Mouse (Mus musculus) left cerebral cortex, postnatal 14 days (tissue): ENCODE measurements at regions not wholly inside any gene's neighbourhood (a gene's known extent, or its start where the extent isn't known, plus 50 kb on each side); places are given as distances from the start of the nearest gene placed in this dataset.

ENCODE experiments used
- DNase-seq, 2 experiments: peaks; one replicate each; pipeline ENCODE4 v3.0.0; 2021 to 2022; ENCODE audit warnings: low spot score in 2 of 2, mixed read lengths in 1 of 2
- intact Hi-C: fragments of 180-260 bp; cut with DNase I; formaldehyde crosslinking; loops from one replicate; pipeline ENCODE4 v1.15.1; 2025

GRCm38 (mm10) chr2:57424879-57425278, 187.4 kb downstream of the Gpd2 start:
- DNase-seq, result no peak
- intact Hi-C loops, result no loop called here

DNA sequence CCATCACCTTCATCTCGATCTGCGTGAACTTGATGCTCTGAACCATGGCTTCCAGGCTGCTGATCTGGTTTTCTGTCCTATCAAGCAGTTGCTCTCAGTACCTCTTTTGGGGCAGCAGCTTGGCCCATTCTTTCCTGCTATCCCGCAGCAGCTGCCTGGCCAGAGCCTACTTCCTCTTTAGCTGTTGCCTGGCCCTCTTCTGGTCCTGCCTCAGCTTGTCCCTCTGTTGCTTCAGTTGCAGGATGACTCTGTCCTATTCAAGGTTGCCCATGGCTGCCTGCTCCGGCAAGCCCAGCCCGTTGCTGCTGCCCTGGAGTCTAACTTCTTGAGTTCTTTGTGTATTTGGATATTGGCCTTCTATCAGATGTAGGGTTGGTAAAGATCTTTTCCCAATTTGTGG, 188.0 kb downstream of the Gpd2 start:
- intact Hi-C loops, result no loop called here
- DNase-seq, result no peak

DNA sequence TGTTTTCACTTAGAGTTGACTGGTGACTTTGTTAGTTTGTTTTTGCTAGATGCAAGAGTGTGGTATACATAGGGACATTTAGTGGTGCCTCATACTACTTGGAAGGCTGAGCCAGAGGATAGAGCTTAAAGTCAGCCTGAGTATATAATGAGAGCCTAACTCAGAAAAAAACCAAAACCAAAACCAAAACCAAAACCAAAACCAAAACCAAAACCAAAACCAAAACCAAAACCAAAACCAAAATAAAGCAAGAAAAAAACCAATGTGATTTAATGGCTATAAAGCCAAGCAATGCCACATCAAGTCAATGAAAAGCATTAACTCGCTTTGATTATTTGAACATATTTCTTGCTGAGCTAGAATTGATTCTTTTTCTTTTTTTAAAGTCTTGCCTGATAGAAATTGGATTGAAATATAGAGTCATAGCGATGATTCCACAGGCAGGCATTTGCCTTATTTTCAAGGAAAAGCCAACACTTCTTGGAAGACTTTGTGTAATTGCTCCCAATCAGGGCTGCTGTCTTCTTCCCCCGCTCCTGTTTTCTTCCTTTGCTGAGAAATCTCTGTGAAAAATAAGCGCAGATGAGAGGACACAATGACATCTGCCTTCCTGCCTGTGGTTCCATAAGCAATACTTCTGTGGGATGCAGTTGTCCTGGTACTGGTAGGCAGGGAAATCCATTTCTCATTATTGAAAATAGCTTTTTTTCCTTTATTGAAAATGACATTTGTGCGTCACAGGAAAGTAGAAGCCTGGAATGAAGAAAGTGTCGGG, 213.7 kb downstream of the Gpd2 start:
- peak; percentile 9 to 17 for DNase-seq
- intact Hi-C loops, result no loop called here

- no peak for DNase-seq
- intact Hi-C loops, result no loop called here
Measured at GRCm38 (mm10) chr2:57453896-57454679, 216.7 kb downstream of the Gpd2 start.

GRCm38 (mm10) chr2:57459901-57460300, 222.5 kb downstream of the Gpd2 start:
- DNase-seq, result no peak
- intact Hi-C loops, result no loop called here

- intact Hi-C loops, result no loop called here
- no peak for DNase-seq
Measured at GRCm38 (mm10) chr2:57473873-57474272, 236.4 kb downstream of the Gpd2 start.

GRCm38 (mm10) chr2:57492116-57492515, 254.7 kb downstream of the Gpd2 start:
- intact Hi-C loops, result no loop called here
- no peak for DNase-seq

DNA sequence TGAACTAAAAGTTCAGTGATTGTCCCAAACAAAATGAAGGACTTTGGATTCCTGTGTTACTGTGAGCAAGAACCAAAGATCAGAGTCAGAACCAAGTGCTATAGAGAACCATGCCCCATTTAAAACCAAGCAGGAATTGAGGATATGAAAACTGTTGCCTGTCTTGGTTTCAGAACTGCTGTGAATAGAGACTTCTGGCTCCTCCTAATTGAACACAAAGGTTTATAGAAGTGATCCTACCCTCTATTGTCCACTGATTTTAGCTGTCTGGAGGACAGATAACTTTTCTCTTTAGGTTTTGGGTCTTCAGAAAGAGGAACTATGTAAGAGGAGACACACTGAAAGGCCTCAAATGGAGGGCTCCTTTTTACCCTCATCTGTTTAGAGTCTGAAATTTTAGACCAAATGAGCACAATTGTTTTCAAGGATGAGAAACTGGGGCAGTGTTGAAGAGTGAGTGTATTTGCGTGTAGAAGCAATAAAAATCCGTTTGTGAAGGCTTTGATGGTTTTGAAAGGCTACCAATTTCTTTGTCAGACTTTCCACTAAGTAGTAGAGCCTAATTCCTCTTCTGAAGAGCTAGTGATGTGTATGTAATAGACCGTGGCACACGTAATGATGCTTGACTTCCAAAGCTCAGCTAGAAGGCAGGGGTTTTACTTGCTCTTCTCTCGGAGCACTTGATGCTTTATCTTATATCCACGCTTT, 255.6 kb downstream of the Gpd2 start:
- no peak for DNase-seq
- intact Hi-C loops, result no loop called here

- no peak for DNase-seq
- intact Hi-C loops, result no loop called here
Measured at GRCm38 (mm10) chr2:57496315-57496954, 259.0 kb downstream of the Gpd2 start.

GRCm38 (mm10) chr2:57497933-57498332, 260.5 kb downstream of the Gpd2 start:
- no peak for DNase-seq
- intact Hi-C loops, result no loop called here

DNA sequence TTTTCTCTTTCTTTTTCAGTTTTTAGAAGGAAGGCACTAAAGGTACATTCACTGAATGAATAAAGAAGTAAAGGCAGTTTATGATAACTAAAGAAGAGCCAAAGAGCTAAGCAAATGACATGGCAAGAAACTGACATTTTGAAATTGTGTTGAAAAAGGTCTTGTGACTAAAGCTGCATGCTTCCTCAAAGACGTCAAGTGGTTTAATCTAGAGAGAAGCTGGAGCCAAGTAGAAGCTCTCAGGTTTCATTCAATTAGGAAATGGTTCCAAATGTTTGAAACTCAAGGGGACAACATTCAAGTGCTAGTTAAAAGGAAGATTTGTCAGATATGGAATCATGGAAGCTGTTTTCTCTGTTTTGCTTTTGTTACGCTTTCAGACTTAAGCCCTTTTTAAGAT, 267.2 kb downstream of the Gpd2 start:
- intact Hi-C loops, result no loop called here

DNA sequence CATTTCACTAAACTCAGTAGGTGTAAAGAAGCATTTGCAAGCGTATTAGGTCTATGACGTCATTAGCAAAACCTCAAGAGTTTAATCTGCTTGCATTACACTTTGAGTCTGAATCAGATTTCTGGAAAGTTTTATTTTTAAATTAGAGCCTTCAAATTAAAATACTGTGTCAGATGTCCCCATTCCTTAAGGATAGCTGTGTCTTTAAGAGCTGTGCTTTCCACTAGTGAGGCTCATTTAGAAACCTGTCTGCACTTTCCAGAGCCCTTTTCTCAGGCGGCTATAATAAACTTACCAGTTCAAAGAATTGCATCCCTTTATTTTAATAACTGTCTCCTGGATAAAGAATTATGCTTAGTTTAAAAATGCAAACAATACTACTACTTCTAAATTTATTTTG, 285.0 kb downstream of the Gpd2 start:
- DNase-seq, result no peak
- intact Hi-C loops, result no loop called here

More for the DNA sequence above, 267.2 kb downstream of the Gpd2 start:
- DNase-seq, result no peak

GRCm38 (mm10) chr2:57522983-57523382, 285.5 kb downstream of the Gpd2 start:
- no peak for DNase-seq
- intact Hi-C loops, result no loop called here

GRCm38 (mm10) chr2:57527966-57528365, 290.5 kb downstream of the Gpd2 start:
- intact Hi-C loops, result no loop called here
- no peak for DNase-seq

GRCm38 (mm10) chr2:57539842-57540241, 302.4 kb downstream of the Gpd2 start:
- intact Hi-C loops, result no loop called here
- DNase-seq, result peak in 1 of 2 experiments; percentile 12

DNA sequence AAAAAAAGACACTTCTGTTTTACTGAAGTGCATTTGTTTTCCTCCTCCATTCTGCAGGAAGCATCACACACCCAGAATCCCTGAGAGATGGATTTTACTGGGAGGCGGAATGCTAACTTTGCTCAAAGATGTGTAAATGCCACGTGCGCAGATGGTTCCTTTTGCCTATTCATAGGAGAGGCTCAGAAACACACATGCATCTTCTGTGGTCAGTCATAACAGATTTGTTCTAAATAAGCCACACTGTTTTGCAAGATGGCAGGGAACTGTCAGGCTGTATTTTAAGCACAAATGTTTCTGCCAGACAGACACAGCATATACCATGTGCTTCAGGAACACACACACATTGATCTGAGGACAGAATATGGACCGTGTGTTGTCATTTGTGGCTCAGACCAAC, 327.8 kb downstream of the Gpd2 start:
- intact Hi-C loops, result no loop called here
- peak; percentile 43 to 45 for DNase-seq

- DNase-seq, result no peak
- intact Hi-C loops, result no loop called here
Measured at GRCm38 (mm10) chr2:57566103-57566502, 328.7 kb downstream of the Gpd2 start.

GRCm38 (mm10) chr2:57567183-57567582, 329.7 kb downstream of the Gpd2 start:
- intact Hi-C loops, result no loop called here
- no peak for DNase-seq

- DNase-seq, result no peak
- intact Hi-C loops, result no loop called here
Measured at GRCm38 (mm10) chr2:57587065-57587464, 349.6 kb downstream of the Gpd2 start.

DNA sequence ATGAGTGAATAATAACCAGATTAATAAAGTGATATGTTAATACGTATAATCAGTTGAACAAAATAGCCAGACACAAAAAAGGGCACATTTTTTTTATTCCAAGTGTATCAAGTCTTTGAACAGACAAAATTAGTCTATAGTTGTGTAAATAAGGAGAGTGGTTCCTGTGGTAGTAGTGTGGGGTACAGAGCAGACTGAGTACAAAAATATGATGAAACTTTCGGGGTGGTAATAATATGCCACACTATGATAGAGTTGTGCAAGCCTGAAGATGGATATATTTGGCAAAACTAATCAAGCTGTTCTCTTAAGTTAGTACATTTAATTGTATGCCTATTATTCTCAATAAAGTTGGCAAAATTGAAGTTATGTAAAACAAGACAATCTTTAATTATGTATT, 356.1 kb downstream of the Gpd2 start:
- DNase-seq, result no peak

More for the DNA sequence above, 356.1 kb downstream of the Gpd2 start:
- intact Hi-C loops, result no loop called here
